Mouse (Mus musculus) liver, embryonic 16.5 days (tissue): ENCODE measurements around the gene Oaf. TPM values are rescaled to one million over a fixed set of nuclear protein-coding genes. Genes with fewer than 3 reads are reported as not detected.

Source experiments
- ATAC-seq: fragments of 200-750 bp; cut with Nextera tagmentation; 2 replicates; pipeline ENCODE4 v1.8.0; 2017; ENCODE audit warnings: low read depth, mild to moderate bottlenecking, moderate number of reproducible peaks, moderate library complexity
- H3K27ac ChIP-seq: fragments of 300-500 bp; sonication (generic); 2 replicates; pipeline ENCODE4 v1.5.1; 2014; ENCODE audit warnings: mild to moderate bottlenecking, low read length
- H3K27me3 ChIP-seq: fragments of 300-500 bp; sonication (generic); 2 replicates; pipeline ENCODE4 v1.6.1; 2014; ENCODE audit warnings: low read depth, low read length, mixed read lengths; ENCODE audit not compliant: control insufficient read depth, insufficient read depth
- H3K36me3 ChIP-seq: fragments of 300-500 bp; sonication (generic); 2 replicates; pipeline ENCODE4 v1.6.1; 2014; ENCODE audit warnings: mild to moderate bottlenecking; ENCODE audit not compliant: control insufficient read depth, insufficient read depth
- H3K4me1 ChIP-seq: fragments of 300-500 bp; sonication (generic); 2 replicates; pipeline ENCODE4 v1.6.1; 2014; ENCODE audit warnings: low read depth, low read length, mixed read lengths; ENCODE audit not compliant: control insufficient read depth
- H3K4me2 ChIP-seq: fragments of 300-500 bp; sonication (generic); 2 replicates; pipeline ENCODE4 v1.6.1; 2014; ENCODE audit warnings: low read depth, low read length, mixed read lengths
- H3K4me3 ChIP-seq: fragments of 300-500 bp; sonication (generic); 2 replicates; pipeline ENCODE4 v1.5.1; 2014; ENCODE audit warnings: low read depth, mild to moderate bottlenecking, low read length
- H3K9ac ChIP-seq: fragments of 300-500 bp; sonication (generic); 2 replicates; pipeline ENCODE4 v1.6.1; 2014; ENCODE audit warnings: low read depth, low read length
- H3K9me3 ChIP-seq: fragments of 300-500 bp; sonication (generic); replicated peaks from 2 replicates; pipeline ENCODE4 v1.6.1; 2016; ENCODE audit warnings: low read length; ENCODE audit not compliant: control insufficient read depth
- WGBS: fragments of 180-500 bp; shearing (Covaris S2); extraction: QIAGEN DNeasy Blood & Tissue Kit; methylation state at CpG from one replicate; pipeline ENCODE4 v1.1.7; 2014; ENCODE audit not compliant: insufficient replicate concordance; 5-methylcytosine and 5-hydroxymethylcytosine counted together
- polyA plus RNA-seq: library from polyadenylated mRNA; unstranded; fragments of >200 nt; fragmentation: Nextera tagmentation; extraction: Ambion mirVana; gene quantifications from 2 replicates; pipeline ENCODE4 v1.2.1, GENCODE M21; 2015

Oaf gene
- polyA plus RNA-seq, 1 experiment from 2014 or later: 29.0 TPM

GRCm38 (mm10) chr9:43225481-43225880 is 14.2 kb downstream of the Oaf start:
- no peak for ATAC-seq
- Histone ChIP-seq H3K27me3 (no peaks in the 10 kb centered on the region), H3K9me3 (no peaks in the 10 kb centered on the region), H3K4me2 (peak overlapping the region; percentile 45; the same call in 1 of the 2 replicates), H3K4me1 (peaks cover 48% of the 10 kb centered on the region), H3K27ac (peak overlapping the region; percentile 22), H3K9ac (peak overlapping the region; percentile 34), H3K4me3 (no peak overlapping the region), H3K36me3 (peaks cover 19% of the 10 kb centered on the region)
- 49% methylated on average over 2 of the region's 2 CpGs for WGBS

GRCm38 (mm10) chr9:43224771-43225355 is 14.8 kb downstream of the Oaf start:
- Histone ChIP-seq H3K4me3 (peak overlapping the region; percentile 30), H3K4me2 (peak overlapping the region; percentile 45), H3K27me3 (no peaks in the 10 kb centered on the region), H3K9ac (peak overlapping the region; percentile 34), H3K4me1 (peaks cover 42% of the 10 kb centered on the region), H3K27ac (peak overlapping the region; percentile 52), H3K36me3 (peaks cover 19% of the 10 kb centered on the region), H3K9me3 (no peaks in the 10 kb centered on the region)
- ATAC-seq: peak; percentile 81
- WGBS: 29% methylated on average over 11 of the region's 11 CpGs

- no peak for ATAC-seq
- Histone ChIP-seq H3K9ac (no peak overlapping the region), H3K27me3 (no peaks in the 10 kb centered on the region), H3K4me3 (no peak overlapping the region), H3K4me1 (peaks cover 37% of the 10 kb centered on the region), H3K36me3 (peaks cover 19% of the 10 kb centered on the region), H3K27ac (no peak overlapping the region), H3K9me3 (no peaks in the 10 kb centered on the region), H3K4me2 (no peak overlapping the region)
- 61% methylated on average over 8 of the region's 8 CpGs for WGBS
Observed at GRCm38 (mm10) chr9:43222429-43222715, 17.3 kb downstream of the Oaf start.

- Histone ChIP-seq H3K9ac (no peak overlapping the region), H3K4me2 (no peak overlapping the region), H3K4me3 (no peak overlapping the region), H3K9me3 (no peaks in the 10 kb centered on the region), H3K4me1 (peaks cover 32% of the 10 kb centered on the region), H3K27me3 (no peaks in the 10 kb centered on the region), H3K27ac (no peak overlapping the region), H3K36me3 (peaks cover 19% of the 10 kb centered on the region)
- ATAC-seq: no peak
- 56% methylated on average over 18 of the region's 18 CpGs for WGBS
Observed at GRCm38 (mm10) chr9:43221643-43222428, 17.9 kb downstream of the Oaf start.

- ATAC-seq: no peak
Observed at GRCm38 (mm10) chr9:43210771-43211450, 28.8 kb downstream of the Oaf start.

GRCm38 (mm10) chr9:43210190-43210682 is 29.5 kb downstream of the Oaf start, which contains the start of gene Pou2f3:
Gene Pou2f3 (minus strand): TSS chr9:43210369.
- 10% methylated on average over 13 of the region's 13 CpGs for WGBS
- Histone ChIP-seq H3K9ac (no peak within 1 kb of the TSS; the same call in 1 of the 2 replicates), H3K36me3 (no peaks in the 10 kb centered on the region), H3K4me1 (no peaks in the 10 kb centered on the region), H3K4me2 (peak within 1 kb of the TSS; percentile 16; the same call in 1 of the 2 replicates), H3K27me3 (peaks cover 42% of the 10 kb centered on the region), H3K27ac (no peak within 1 kb of the TSS), H3K4me3 (no peak within 1 kb of the TSS), H3K9me3 (no peaks in the 10 kb centered on the region)
- no peak for ATAC-seq

More at GRCm38 (mm10) chr9:43210771-43211450, 28.8 kb downstream of the Oaf start:
- Histone ChIP-seq H3K27me3 (peaks cover 36% of the 10 kb centered on the region), H3K27ac (no peak overlapping the region), H3K36me3 (no peaks in the 10 kb centered on the region), H3K4me3 (no peak overlapping the region), H3K4me2 (no peak overlapping the region), H3K9ac (no peak overlapping the region), H3K4me1 (no peaks in the 10 kb centered on the region), H3K9me3 (no peaks in the 10 kb centered on the region)
- 24% methylated on average over 11 of the region's 11 CpGs for WGBS

GRCm38 (mm10) chr9:43206022-43206390 is 33.7 kb downstream of the Oaf start:
- H3K4me1 ChIP-seq: no peaks in the 10 kb centered on the region
- no peaks in the 10 kb centered on the region for H3K36me3 ChIP-seq
- no peak overlapping the region for H3K4me2 ChIP-seq
- H3K4me3 ChIP-seq: no peak overlapping the region
- H3K9me3 ChIP-seq: no peaks in the 10 kb centered on the region
- no peak overlapping the region for H3K9ac ChIP-seq
- peaks cover 68% of the 10 kb centered on the region for H3K27me3 ChIP-seq
- ATAC-seq: no peak
- no peak overlapping the region for H3K27ac ChIP-seq
- WGBS: 3% methylated on average over 15 of the region's 15 CpGs

- Histone ChIP-seq H3K27me3 (peaks cover 68% of the 10 kb centered on the region), H3K27ac (no peak overlapping the region), H3K4me3 (no peak overlapping the region), H3K4me2 (no peak overlapping the region), H3K9me3 (no peaks in the 10 kb centered on the region), H3K36me3 (no peaks in the 10 kb centered on the region), H3K4me1 (no peaks in the 10 kb centered on the region), H3K9ac (no peak overlapping the region)
- no peak; the same call in 1 of the 2 replicates for ATAC-seq
- WGBS: 3% methylated on average over 41 of the region's 41 CpGs
Observed at GRCm38 (mm10) chr9:43205343-43206021, 34.2 kb downstream of the Oaf start.
